Mouse (Mus musculus) lung, adult 2 months (tissue): ENCODE results near the gene Fgf7. TPM values are rescaled to one million over a fixed set of nuclear protein-coding genes. Genes with fewer than 3 reads are reported as not detected.

Source experiments
- DNase-seq: peaks from one replicate; pipeline ENCODE4 v3.0.0; 2022
- H3K4me1 ChIP-seq: fragments of 200-500 bp; 2 replicates; pipeline ENCODE4 v1.6.1; 2011; ENCODE audit warnings: low read length; ENCODE audit not compliant: control insufficient read depth, insufficient read depth
- H3K4me3 ChIP-seq: fragments of 200-500 bp; replicated peaks from 2 replicates; pipeline ENCODE3; 2011; ENCODE audit warnings: low read depth, mild to moderate bottlenecking, control low read depth, low read length; ENCODE audit errors: extremely low read depth
- CTCF ChIP-seq: fragments of 200-500 bp; IDR thresholded peaks from 2 replicates; pipeline ENCODE4 v1.5.1; 2011; ENCODE audit warnings: mild to moderate bottlenecking, low read length, control low read depth; ENCODE audit not compliant: insufficient read depth
- POLR2A ChIP-seq: fragments of 200-500 bp; IDR thresholded peaks from 2 replicates; pipeline ENCODE4 v1.6.1; 2011; ENCODE audit warnings: low read depth, mild to moderate bottlenecking, control low read depth, low read length, borderline replicate concordance; ENCODE audit errors: extremely low read depth
- WGBS: fragments of 180-500 bp; shearing (Covaris S2); methylation state at CpG from one replicate; pipeline ENCODE4 v1.1.7; 2018; 5-methylcytosine and 5-hydroxymethylcytosine counted together
- polyA plus RNA-seq: library from polyadenylated mRNA; depleted of rRNA; stranded (reverse); fragments of >200 nt; gene quantifications from 2 replicates; pipeline ENCODE4 v1.2.3, GENCODE M21; 2012; rRNA removed

Gene Fgf7
- polyA plus RNA-seq: 8.8 and 17.2 TPM in 2 replicates

DNA sequence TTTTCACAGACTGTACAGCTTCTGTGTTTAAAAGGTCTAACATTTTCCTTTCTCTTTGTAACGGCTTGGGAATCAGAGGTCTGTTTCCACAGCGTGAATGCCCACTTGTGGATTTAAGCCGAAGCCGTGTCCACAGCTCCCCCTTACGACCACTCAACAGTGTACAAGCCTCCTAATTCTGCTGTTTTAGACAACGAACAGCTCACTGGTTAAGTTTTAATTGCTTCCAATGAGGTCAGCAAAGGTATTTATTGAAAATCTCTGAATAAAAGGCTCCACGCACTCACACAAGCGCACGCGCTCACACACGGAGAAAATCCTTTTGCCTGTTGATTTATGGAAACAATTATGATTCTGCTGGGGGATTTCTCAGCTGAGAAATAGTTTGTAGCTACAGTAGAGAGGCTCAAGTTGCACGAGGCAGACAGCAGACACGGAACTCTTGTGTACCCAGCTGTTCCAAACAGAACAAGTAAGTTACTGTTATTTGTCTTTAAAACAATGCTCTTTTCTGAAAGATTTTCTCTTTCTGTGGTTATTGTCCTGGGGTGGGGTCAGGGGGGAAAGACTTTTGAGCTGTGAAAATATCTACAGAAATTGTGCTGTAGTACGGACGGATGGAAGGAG, at the start of gene Fgf7:
Fgf7 (plus strand) TSS at position 280 of the 627 bp plus-strand sequence.
- no peak for DNase-seq

DNA sequence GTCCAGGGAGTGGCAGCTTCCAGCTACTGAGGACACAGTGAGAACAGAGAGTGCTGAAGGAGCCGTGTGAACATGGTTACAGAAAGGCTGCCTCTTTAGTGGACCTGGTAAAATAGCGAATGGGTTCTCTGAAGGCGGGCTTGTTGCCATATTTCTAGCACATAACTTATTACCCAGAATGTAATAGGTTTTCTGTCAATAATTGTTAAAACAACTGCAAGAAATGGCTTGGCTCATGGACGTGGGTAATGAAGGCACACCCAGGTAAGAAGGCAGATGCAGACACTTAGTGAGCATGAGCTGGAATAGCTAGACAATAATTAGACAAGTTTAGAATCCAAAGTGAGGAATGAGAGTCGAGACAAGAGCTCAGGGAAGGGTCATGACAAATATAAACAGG, 32.2 kb upstream of the Fgf7 start:
- DNase-seq: no peak
- Histone ChIP-seq H3K4me1 (no peaks in the 10 kb centered on the region), H3K4me3 (no peak overlapping the region)
- TF ChIP-seq CTCF (no peak), POLR2A (no peak)
- WGBS: 62% methylated on average over 5 of the region's 5 CpGs

More for the DNA sequence above, at the start of gene Fgf7:
- Histone ChIP-seq H3K4me1 (peaks cover 3% of the 10 kb centered on the region; the same call in 1 of the 2 replicates), H3K4me3 (peak within 1 kb of the TSS; percentile 54)
- 49% methylated on average over 15 of the region's 15 CpGs for WGBS
- TF ChIP-seq POLR2A (no peak), CTCF (peak; percentile 50)

DNA sequence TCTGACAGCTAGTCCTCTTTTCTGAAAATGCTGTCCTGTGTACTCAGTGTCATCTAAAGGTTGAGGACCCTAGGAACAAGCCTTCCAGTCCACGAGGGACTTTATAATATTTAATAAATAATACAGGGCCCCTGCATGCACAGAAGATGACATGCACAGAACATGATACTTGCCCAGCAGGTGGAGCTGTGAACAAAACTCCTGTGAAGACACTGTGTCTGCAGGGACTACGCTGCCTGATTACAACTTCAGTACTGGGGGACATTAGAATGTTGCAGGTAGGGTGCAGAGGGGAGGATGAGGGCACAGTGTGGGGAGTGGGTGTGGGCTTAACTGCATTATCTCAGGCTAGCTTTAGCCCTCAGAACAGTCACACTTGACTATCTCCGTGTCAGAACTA, 28.4 kb upstream of the Fgf7 start:
- DNase-seq: peak; percentile 51
- Histone ChIP-seq H3K4me1 (no peaks in the 10 kb centered on the region), H3K4me3 (no peak overlapping the region)
- WGBS: 37% methylated on average over 3 of the region's 3 CpGs
- TF ChIP-seq POLR2A (no peak), CTCF (peak; percentile 52)

GRCm38 (mm10) chr2:126006742-126007141, 27.7 kb upstream of the Fgf7 start:
- no peak overlapping the region for H3K4me3 ChIP-seq
- 76% methylated on average over 2 of the region's 2 CpGs for whole genome bisulfite sequencing
- no peaks in the 10 kb centered on the region for H3K4me1 ChIP-seq
- no peak for DNase-seq
- TF ChIP-seq CTCF (no peak), POLR2A (no peak)

GRCm38 (mm10) chr2:126014989-126015710, 19.3 kb upstream of the Fgf7 start:
- TF ChIP-seq CTCF (no peak), POLR2A (no peak)
- 50% methylated on average over 12 of the region's 12 CpGs for WGBS
- no peak for DNase-seq

DNA sequence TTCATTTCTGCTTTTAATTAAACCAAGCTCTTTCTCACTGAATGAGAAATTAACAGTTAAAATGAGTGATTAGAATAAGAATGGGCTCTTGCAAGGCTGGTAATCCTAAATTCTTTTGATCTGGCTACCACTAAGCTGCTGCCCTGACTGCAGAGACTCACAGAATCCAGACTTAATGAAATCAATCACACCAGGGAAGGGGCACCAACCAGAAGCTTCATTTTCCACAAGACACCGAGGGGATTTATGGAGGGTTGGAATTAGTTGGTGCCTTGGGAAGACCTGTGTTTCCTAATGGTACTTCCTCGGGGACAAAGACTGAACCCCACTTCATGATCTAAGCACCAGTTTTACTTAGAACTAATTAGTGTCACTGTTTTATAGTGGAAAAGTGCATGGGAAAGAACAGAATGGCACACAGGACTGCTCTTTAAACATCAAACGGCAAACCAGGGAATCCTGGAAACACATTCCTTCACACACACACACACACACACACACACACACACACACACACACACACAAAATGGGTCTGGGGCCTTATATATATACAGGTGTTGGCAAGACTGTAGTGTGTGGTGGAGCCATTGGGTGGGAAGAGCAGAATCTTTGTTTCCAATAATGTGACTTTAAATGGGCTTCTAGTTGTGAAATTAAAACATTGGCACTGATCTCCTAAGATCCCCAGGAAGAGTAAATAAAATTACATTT, 18.5 kb upstream of the Fgf7 start:
- 71% methylated on average over 3 of the region's 3 CpGs for WGBS
- no peaks in the 10 kb centered on the region for H3K4me1 ChIP-seq
- no peak overlapping the region for H3K4me3 ChIP-seq
- DNase-seq: no peak
- TF ChIP-seq POLR2A (no peak), CTCF (no peak)

More at GRCm38 (mm10) chr2:126014989-126015710, 19.3 kb upstream of the Fgf7 start:
- H3K4me1 ChIP-seq: no peaks in the 10 kb centered on the region
- H3K4me3 ChIP-seq: no peak overlapping the region

- no peak for DNase-seq
- H3K4me3 ChIP-seq: no peak overlapping the region
- peaks cover 3% of the 10 kb centered on the region; the same call in 1 of the 2 replicates for H3K4me1 ChIP-seq
- TF ChIP-seq POLR2A (no peak), CTCF (no peak)
- 30% methylated on average over 8 of the region's 8 CpGs for WGBS
These were observed 3.1 kb upstream of the Fgf7 start for GRCm38 (mm10) chr2:126031186-126031900.

- WGBS: 66% methylated on average over 8 of the region's 8 CpGs
These were observed 1.1 kb upstream of the Fgf7 start for GRCm38 (mm10) chr2:126033114-126033972.

More at GRCm38 (mm10) chr2:126033114-126033972, 1.1 kb upstream of the Fgf7 start:
- Histone ChIP-seq H3K4me1 (peaks cover 3% of the 10 kb centered on the region; the same call in 1 of the 2 replicates), H3K4me3 (no peak overlapping the region)
- DNase-seq: no peak
- no peak for TF ChIP-seq POLR2A
- no peak for TF ChIP-seq CTCF
